Mouse (Mus musculus) cortical plate, adult 2 months (tissue): ENCODE measurements around the gene Cntnap4.

Experiments used
- CTCF ChIP-seq: fragments of 200-500 bp; IDR thresholded peaks from 2 replicates; pipeline ENCODE4 v1.5.1; 2011; ENCODE audit warnings: mild to moderate bottlenecking, control low read depth, low read length; ENCODE audit not compliant: insufficient read depth; ENCODE audit errors: extremely low read depth
- POLR2A ChIP-seq: fragments of 200-500 bp; IDR thresholded peaks from 2 replicates; pipeline ENCODE4 v1.6.1; 2011; ENCODE audit warnings: mild to moderate bottlenecking, low read length, control low read depth; ENCODE audit not compliant: insufficient read depth; ENCODE audit errors: extremely low read depth

DNA sequence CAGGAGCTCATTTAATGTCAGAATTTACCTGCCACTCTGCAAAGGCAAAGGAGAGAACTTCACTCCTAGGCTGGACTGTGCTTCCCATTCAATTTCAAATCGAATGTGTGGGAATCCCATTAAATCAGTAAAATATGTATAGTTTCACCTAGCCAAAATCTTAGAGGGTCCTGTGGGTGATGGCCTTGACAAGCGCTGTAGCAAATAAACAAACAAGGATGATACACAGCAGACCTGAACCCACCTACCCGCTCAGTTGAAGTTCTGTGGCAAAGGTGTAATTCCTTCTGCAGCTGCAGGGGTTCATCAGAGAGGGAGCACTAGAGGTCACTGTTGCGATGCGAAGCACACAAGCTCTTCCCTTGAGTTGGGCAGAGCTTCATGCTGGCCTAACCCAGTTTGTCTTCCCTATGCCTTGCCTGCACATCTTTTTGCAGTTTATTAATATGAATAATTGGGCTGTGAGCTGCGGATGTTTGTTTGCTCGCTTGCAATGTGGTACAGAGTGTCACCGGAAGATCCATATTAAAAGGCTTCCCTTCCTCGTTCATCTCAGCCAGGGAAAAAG lies 1.6 kb downstream of the Cntnap4 start:
- TF ChIP-seq CTCF (peak; percentile 93), POLR2A (no peak)
